Mouse (Mus musculus): Measurements from ENCODE around the gene Cdh18.

Cdh18 gene

DNA sequence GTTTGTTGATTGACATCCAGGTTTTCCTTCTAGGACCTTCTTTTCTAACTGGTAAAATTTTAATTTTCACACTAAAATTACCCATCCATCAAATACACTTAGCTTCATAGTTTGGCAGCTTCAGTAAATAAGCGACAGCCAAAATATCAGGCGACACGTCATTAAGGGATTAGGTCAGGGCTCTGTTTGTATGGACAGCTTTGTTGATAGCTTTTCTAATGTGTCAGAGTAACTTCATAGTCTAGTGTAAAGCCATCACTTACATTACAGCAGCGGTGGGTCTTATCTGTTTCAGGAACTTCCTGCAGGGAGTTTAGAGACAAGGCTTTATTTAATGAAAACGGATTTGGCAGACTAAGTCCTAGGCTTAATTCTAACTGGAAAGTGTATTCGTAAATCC is 904.5 kb downstream of the Cdh18 start:
- DNase-seq (ENCODE audit: low read depth, low spot score), result no peak

DNA sequence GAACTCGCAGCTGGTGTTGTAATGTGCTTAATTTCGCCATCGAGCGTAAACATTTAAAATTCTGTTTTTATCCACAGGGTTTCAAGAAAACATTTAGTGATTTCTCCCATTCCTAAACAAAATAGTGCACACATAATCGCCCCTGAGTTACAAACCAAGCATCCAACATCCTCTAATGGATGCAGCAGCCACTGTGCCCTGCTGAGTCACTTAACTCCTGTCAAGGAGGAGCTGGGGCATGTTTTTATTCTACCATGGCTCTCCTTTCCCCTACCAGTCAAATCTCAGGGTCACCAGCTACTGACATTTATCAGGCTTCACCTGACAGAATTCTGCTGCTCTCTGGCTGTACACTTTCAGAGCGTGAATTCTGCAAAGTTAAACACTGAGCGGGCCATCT is 906.5 kb downstream of the Cdh18 start:
- no peak for DNase-seq (ENCODE audit: low read depth, low spot score)

DNA sequence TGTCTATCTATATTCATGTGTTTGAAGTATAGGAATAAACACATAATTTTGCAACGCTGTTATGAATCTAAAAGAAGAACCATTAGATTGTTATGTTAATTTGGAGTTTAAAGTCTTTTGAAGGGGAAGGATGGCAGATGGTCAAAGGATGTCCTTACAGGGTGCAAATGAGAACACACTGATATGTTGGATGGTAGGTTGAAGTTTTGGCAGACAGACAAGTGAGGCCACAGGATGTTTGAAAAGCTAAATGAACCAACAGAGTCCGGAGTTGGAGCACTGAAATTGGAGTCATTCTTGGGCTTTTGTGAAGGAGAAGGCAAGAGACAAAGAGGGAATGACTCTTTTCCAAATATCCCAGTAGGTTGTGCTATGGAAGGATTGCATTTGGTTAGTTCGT is 908.6 kb downstream of the Cdh18 start:
- no peak for DNase-seq (ENCODE audit: low read depth, low spot score)

DNA sequence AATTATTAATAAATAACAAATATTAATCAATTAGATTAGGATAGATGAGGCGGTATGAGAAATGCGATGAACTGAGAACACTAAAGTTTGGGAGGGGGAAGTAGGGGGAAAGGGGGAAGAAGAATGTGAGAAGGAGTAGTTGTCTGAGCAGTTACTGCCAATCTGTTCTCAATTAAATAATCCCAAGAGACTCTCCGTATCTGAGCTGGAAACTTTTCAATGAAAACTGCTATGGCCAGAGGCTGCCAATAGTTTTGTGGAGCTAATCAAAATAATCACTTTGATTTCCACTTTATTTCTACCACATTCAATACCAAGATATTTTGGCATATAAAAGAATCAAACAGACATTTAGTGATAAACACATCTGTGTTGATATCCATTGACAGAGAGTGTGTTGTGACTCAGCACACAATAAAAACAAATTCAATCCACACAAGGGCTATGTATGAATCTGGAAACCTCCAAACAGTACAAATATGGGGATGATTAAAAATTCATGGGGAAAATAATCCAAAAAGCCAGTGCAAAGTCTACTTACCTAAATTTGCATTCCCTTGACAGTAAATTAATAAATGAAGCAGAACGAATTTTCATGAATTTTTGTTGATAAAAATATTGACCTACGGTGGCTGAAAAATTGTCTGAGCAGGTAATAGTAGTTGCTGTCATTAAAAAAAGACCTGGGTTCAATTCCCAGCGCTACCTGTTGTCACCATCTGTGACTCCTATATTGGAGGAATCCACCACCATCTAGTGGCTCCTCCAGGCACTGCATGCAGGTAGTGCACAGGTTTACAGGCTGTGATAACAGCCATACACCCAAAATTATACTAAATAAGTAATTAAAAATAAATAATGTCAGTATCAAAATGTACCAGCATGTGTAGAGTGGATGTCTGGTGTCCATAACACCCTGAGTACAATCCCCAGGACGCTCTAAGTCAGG is 922.0 kb downstream of the Cdh18 start:
- no peak for DNase-seq (ENCODE audit: low read depth, low spot score)

DNA sequence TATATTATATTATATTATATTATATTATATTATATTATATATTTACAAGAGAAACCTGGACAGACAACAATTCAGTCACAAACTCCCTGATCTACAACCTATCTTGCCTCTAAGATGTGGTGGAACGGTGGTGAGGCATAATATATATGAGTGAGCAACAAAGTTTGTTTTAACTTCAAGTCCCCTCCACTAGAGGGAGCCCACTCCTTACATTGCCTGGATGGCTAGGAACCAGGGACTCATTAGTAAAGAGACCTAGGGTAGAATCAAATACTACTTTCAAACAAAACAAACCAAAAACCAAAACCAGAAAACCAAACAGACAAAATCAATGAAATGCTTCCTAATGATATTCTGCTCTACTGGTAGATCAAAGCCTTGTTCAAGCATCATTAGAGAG is 937.5 kb downstream of the Cdh18 start:
- no peak for DNase-seq (ENCODE audit: low read depth, low spot score)

DNA sequence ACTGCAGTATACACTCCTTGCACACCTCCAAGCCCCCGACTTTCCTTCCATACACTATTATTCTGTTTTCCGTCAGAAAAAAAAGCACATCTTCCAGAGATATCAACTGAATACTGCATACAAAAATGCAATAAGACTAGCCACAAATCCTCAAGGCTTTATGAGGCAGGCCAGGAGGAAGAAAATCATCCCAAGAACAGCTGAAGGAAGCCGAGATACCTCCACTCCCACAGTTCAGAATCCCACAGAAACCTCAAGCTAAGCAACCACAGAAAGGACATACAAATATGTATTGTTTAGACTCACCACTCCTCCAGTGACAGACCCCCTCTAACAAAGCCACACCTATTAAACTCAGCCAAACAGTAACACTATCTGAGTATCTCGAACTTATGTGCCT is 957.7 kb downstream of the Cdh18 start:
- no peak for DNase-seq (ENCODE audit: low read depth, low spot score)

DNA sequence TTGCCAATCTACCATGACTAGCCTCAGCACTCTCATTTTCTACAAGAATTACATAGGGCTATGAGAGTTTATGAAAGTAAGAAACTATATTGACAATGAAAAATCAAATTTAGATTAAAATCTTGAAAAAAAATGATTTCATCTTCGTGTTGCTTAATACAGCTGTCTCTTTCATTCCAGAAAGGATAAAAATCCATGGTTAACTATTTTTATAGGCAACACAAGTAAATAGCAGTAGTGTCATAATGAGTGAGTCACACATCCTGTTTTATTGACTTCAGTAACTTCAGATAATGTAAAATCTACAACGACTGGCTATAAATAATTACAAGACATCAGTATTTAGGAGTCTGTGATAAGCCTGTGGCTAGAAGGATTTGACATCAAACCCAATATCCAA is 960.9 kb downstream of the Cdh18 start:
- DNase-seq (ENCODE audit: low read depth, low spot score), result no peak

DNA sequence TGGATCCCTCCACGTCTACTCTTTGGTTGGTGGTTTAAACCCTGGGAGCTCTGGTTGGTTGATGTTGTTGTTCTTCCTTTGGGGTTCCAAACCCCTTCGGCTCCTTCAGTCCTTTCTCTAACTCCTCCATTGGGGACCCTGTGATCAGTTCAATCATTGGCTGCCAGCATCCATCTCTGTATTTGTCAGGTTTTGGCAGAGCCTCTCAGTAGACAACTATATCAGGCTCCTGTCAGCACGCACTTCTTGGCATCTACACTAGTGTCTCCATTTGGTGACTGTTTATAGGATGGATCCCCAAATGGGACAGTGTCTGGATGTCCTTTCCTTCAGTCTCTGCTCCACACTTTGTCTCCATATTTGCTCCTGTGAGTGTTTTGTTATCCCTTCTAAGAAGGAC is 967.0 kb downstream of the Cdh18 start:
- DNase-seq (ENCODE audit: low read depth, low spot score), result no peak

DNA sequence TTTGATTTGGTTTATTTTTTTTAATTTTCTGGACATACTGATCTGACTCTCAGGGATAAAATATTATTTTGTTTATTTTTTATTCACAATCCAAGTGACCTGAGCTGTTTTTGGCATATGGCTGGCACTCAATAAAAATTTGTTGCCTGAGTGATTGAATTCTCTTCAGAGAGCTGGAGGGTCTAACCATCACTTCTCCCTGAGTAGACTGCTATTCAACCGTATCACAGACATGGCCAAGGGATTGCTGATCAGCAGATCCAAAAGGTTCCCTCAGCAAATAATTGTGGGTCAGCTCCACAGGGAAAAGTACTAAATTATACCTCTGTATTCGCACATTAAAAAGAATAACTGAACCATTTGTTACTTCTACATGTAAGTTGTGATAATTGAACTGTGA is 969.3 kb downstream of the Cdh18 start:
- no peak for DNase-seq (ENCODE audit: low read depth, low spot score)

All from retina, postnatal 7 days (tissue).